Mouse (Mus musculus) monocyte, adult 2 months (primary cell): Measurements from ENCODE around the gene Tlx1.

Source experiments
- DNase-seq, 2 experiments: peaks; one replicate each; pipeline ENCODE4 v3.0.0; 2022; ENCODE audit warnings: low spot score in 2 of 2, low read depth in 1 of 2

Tlx1 gene

GRCm38 (mm10) chr19:45150490-45151181 lies at the start of gene Tlx1:
Gene Tlx1, plus strand, starts transcription at chr19:45150680.
- DNase-seq = no peak

DNA sequence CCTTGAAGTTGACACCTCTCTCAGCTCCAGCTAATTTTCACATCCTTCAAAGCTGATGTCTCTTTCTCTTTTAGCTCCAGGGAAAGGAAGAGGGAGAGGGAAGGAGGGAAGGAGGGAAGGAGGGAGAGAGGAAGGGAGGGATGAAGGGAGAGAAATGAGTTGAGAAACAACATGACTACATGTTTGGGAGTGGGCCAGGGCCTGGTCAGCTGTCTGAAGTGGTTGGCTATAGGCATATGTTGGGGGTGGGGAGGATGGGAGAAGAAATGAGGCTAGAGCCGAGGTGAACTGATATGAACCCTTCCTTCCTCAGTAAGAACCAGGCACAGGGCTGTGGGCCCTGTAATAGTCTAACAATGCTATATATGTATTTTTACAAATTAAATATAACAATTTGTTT lies 44.9 kb upstream of the Tlx1 start:
- no peak for DNase-seq

DNA sequence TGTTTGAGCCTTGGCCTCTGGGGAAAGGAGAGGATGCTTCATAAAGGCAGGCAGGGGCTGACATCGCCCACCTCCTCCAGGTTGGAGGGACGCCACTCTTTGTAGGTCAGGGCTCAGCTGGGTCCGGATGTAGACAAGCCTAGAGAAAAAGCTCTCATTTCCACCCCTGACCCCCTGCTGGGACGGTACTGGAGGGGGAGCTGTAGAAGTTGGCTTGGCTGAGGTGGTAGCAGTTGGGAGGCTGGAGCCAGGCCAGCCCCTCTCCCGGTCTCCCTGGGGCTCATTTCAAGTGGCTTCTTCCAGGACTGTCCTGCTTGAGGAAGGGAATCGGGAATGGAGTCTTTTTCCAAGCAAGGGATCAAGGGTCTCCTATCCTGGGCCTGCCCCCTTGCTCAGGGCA lies 43.8 kb upstream of the Tlx1 start:
- DNase-seq = no peak

- DNase-seq = no peak
These were observed 39.8 kb upstream of the Tlx1 start for GRCm38 (mm10) chr19:45110681-45111080.

GRCm38 (mm10) chr19:45112444-45112843 lies 38.0 kb upstream of the Tlx1 start:
- no peak for DNase-seq

GRCm38 (mm10) chr19:45113791-45114460 lies 36.6 kb upstream of the Tlx1 start:
- DNase-seq = no peak

DNA sequence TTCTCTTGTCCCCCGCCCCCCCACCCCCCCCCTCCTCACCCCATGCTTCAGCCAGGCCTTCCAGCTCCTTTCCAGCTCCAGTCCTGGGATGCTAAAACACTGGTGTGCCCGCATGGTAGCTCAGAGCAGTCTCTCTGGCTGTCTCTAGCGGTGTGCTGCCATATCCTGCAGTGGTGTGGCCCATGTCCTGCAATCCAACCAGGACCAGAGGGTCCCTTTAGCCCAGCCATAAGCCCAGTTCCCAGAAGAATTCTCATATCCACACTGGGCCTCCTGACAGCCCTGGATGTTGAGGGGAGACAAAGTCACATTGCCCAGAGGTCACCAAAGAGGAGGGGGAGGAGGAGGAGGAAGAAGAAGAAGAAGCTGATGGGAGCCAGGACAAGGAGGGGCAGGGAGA lies 35.7 kb upstream of the Tlx1 start:
- no peak for DNase-seq

GRCm38 (mm10) chr19:45116798-45117197 lies 33.7 kb upstream of the Tlx1 start:
- no peak for DNase-seq

DNA sequence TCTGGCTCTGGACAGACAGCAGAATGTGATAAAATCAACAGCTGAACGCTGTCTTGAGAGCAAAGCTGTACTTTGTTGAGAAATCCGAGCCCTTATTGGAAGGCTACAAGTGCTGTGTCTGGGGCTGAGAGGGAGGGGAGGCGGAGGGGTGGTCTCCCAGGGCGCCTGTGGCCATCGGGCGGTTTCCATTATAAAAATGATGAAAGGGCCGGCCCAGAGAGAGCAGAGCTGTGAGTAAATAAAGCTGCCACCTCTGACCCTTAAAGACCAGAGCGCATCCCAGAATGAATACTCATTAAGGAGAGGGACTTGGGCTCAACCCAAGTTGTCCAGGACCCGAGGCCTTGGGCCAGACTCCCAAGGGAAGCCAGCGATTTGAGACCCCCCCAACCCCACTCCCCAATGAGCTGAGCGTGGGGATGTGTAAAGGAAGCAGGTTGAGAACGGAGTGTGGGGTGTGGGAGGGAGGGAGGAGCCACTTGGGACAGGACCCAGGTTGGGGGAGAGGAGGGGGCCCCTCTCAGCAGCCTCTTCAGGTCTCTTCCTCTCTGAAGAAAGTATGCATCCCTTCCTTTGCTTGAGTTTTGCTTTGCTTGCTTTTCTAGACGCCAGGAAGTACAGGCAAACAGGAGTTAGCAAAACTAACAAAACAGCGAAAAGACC lies 18.4 kb upstream of the Tlx1 start:
- DNase-seq = no peak

- DNase-seq = no peak
These were observed 7.9 kb upstream of the Tlx1 start for GRCm38 (mm10) chr19:45142531-45142930.

GRCm38 (mm10) chr19:45143214-45143895 lies 7.1 kb upstream of the Tlx1 start:
- DNase-seq = no peak

DNA sequence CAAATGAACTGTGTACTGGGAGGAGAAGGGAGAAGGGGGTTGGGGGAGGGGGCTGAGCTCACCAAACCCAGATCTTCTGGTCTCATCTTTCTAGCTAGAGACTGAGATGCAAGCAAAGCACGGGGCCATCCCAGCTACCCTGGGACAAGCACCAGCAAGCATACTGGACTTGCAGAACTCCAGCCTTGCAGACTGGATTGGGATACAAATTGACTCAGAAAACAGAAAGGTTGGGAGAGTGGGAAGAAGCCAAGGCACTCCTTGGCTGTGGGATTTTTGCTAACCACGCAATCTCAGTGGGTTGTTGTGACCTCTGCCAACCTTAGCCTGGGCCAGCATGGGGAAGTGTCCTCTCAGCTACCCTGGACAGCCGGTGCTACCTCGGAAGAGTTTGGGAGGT lies 3.4 kb upstream of the Tlx1 start:
- no peak for DNase-seq

DNA sequence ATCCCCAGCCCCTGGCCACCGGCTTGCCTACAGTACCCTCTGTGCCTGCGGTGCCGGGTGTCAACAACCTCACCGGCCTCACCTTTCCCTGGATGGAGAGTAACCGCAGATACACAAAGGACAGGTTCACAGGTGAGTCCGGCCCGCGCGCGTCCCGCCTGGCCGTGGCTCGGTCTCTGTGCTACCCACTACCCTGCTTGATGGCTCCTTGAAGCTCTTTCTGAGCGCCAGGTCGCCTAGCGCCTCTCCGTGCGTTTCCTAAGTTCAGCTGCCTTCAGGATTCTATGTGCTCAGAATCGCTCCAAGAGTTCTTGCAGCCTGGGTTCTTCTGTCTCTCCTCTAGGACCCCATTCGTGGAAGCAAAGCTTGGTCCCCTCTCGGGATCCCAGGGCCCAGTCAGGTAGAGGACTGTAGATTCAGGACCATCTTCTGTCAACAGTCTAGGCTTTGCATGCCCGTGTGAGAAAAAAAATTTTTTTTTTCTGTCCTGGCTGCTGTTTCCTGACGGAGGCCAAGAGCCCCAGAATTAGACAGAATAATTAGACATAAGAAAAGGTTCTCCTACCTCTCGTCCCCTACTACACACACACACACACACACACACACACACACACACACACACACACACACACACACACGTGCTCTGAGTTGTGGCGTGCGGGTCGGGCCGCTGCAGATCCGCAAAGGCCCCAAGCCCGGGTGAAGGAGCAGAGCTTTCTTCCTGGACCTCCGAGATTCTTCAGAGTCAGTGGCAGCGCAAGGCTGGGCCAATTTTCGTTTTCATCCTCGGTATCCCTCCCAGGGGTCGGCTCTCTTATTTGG lies 1.1 kb downstream of the Tlx1 start:
- DNase-seq = no peak

GRCm38 (mm10) chr19:45152183-45152650 lies 1.7 kb downstream of the Tlx1 start:
- DNase-seq = no peak

DNA sequence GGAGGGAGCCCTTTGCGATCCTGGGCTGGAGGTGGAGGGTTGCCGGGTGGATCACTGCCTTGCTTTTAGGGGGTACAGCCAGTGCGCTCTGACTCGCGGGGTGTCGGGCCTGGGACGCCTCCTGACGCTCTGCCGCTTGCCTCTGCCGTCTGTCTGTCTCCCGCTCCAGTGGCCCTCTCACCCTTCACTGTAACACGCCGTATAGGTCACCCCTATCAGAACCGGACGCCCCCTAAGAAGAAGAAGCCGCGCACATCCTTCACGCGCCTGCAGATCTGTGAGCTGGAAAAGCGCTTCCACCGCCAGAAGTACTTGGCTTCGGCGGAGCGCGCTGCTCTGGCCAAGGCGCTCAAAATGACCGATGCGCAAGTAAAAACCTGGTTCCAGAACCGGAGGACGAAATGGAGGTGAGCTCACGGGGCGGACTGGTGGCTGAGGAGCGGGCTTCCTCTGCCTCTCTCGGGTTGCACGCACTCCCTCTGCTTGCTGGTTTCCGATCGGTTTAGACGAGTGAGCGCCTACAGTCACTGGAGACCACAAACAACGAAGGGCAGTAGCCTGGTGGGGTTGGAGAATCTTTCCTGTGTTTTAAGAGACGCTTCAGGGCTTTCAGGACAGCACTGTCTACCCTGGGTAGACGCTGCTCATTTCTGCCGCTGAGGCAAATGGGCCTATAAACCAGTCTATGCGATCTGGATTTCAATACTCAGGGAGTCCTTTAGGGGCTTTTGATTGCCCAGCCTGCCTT lies 3.0 kb downstream of the Tlx1 start:
- DNase-seq = no peak

- DNase-seq = no peak
These were observed 3.5 kb downstream of the Tlx1 start for GRCm38 (mm10) chr19:45154059-45154386.

DNA sequence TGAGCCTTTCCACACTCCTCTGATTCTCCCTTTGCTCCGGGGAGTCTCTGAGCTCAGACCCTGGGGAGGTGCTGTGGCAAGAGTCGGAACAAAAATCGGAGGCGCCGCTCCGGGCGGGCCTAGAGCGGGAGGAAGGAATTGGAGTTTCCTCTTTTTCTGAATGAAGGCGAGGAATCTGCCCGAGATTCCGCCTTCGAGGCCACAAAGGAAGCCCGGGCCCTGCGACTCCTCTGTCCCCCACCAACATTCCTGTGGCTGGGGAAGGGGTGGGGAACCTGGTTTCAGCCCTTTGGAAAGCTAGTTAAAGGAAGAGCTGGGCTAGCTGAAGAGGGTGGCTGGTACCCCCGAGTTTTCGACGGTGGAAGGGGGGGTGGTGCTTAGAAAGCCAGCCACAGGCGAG lies 4.0 kb downstream of the Tlx1 start:
- DNase-seq = no peak

DNA sequence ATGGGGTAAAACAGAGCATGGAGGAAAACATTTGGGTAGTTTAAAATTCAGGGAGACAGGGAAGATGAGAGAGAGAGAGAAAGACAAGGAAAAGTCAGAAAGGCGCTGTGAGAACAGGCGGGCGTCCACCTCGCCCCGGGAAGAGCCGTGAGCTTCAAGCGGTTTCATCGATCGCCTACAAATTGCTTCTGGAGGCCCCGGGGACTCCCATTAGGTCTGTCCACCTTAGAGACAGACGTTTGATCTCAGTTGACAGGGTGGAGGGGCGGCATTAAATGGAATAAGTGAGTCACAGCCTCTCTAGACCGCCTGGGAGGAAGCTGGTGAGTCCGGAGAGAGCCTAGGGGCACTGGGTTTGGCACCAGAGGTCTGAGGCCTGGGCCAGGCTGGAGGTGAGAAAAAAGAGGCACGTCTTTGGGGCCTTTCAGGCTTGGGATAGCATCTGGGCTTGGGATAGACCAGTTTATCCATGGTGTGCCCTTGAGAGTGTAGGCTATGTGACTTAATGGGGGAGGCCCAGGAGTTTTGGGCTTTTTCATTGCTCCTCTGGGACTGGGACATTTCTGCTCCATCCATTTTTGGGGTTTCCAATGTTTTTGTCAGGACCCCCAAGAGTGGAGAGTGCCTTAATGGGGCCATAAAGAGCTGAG lies 4.8 kb downstream of the Tlx1 start:
- no peak for DNase-seq

- no peak for DNase-seq
These were observed 5.3 kb downstream of the Tlx1 start for GRCm38 (mm10) chr19:45155791-45156186.

GRCm38 (mm10) chr19:45156381-45156780 lies 5.9 kb downstream of the Tlx1 start:
- DNase-seq = no peak
